Mouse (Mus musculus) embryonic facial prominence, embryonic 14.5 days (tissue): ENCODE measurements at regions not wholly inside any gene's neighbourhood (a gene's known extent, or its start where the extent isn't known, plus 50 kb on each side); places are given as distances from the start of the nearest gene placed in this dataset.

Source experiments
- ATAC-seq: fragments of 200-750 bp; cut with Nextera tagmentation; 2 replicates; pipeline ENCODE4 v1.8.0; 2017; ENCODE audit warnings: low read depth, moderate number of reproducible peaks, moderate TSS enrichment
- DNase-seq: peaks from one replicate; pipeline ENCODE4 v3.0.0-alpha.2; 2015; ENCODE audit warnings: low spot score
- H3K27ac ChIP-seq: fragments of 300-500 bp; sonication (generic); replicated peaks from 2 replicates; pipeline ENCODE4 v1.5.1; 2014; ENCODE audit warnings: low read depth, mild to moderate bottlenecking, low read length, moderate library complexity
- H3K27me3 ChIP-seq: fragments of 300-500 bp; sonication (generic); replicated peaks from 2 replicates; pipeline ENCODE4 v1.6.1; 2014; ENCODE audit warnings: low read length; ENCODE audit not compliant: control insufficient read depth, insufficient read depth
- H3K36me3 ChIP-seq: fragments of 300-500 bp; sonication (generic); 2 replicates; pipeline ENCODE4 v1.6.1; 2014; ENCODE audit warnings: low read length, mixed read lengths; ENCODE audit not compliant: control insufficient read depth, insufficient read depth
- H3K4me1 ChIP-seq: fragments of 300-500 bp; sonication (generic); 2 replicates; pipeline ENCODE4 v1.6.1; 2014; ENCODE audit warnings: antibody characterized with exemption, low read length; ENCODE audit not compliant: control insufficient read depth, insufficient read depth
- H3K4me2 ChIP-seq: fragments of 300-500 bp; sonication (generic); 2 replicates; pipeline ENCODE4 v1.6.1; 2014; ENCODE audit warnings: low read depth, mild to moderate bottlenecking, low read length, moderate library complexity, mixed read lengths
- H3K4me3 ChIP-seq: fragments of 300-500 bp; sonication (generic); 2 replicates; pipeline ENCODE4 v1.5.1; 2014; ENCODE audit warnings: low read depth, mild to moderate bottlenecking, low read length
- H3K9ac ChIP-seq: fragments of 300-500 bp; sonication (generic); 2 replicates; pipeline ENCODE4 v1.6.1; 2014; ENCODE audit warnings: low read depth, mild to moderate bottlenecking, low read length, moderate library complexity, mixed read lengths
- H3K9me3 ChIP-seq: fragments of 300-500 bp; sonication (generic); 2 replicates; pipeline ENCODE4 v1.6.1; 2016; ENCODE audit warnings: low read length; ENCODE audit not compliant: control insufficient read depth
- WGBS: fragments of 180-500 bp; shearing (Covaris S2); extraction: QIAGEN DNeasy Blood & Tissue Kit; methylation state at CpG from one replicate; pipeline ENCODE4 v1.1.7; 2014; 5-methylcytosine and 5-hydroxymethylcytosine counted together

DNA sequence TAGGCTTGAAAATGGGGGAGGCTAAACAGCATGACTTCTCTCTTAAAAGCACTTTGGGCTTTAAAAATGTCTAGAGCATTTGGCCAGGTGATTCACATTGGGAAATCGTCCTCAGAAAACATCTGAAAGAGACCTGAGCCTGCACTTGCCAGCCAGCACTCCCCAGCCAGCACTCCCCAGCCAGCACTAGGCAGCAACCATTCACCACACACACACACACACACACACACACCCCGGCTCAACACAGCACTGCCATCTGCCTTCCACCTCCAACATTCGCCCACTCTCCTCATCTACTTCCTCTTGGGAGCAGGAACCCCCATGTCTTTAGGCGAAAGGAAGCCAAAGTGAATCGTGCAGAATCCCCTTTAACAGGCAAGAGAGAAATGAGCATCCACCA, 85.4 kb downstream of the Atp23 start:
- H3K9ac ChIP-seq, result no peak overlapping the region
- H3K4me1 ChIP-seq, result 0 out of 2 replicates have a peak, but pooled peaks cover under 1% of the 10 kb centered on the region
- no peaks in the 10 kb centered on the region for H3K36me3 ChIP-seq
- no peak overlapping the region for H3K27ac ChIP-seq
- H3K27me3 ChIP-seq, result no peaks in the 10 kb centered on the region
- H3K4me3 ChIP-seq, result no peak overlapping the region
- WGBS, result 85% methylated on average over 5 of the region's 5 CpGs
- H3K4me2 ChIP-seq, result no peak overlapping the region
- no peak for ATAC-seq
- no peaks in the 10 kb centered on the region for H3K9me3 ChIP-seq
- no peak for DNase-seq

DNA sequence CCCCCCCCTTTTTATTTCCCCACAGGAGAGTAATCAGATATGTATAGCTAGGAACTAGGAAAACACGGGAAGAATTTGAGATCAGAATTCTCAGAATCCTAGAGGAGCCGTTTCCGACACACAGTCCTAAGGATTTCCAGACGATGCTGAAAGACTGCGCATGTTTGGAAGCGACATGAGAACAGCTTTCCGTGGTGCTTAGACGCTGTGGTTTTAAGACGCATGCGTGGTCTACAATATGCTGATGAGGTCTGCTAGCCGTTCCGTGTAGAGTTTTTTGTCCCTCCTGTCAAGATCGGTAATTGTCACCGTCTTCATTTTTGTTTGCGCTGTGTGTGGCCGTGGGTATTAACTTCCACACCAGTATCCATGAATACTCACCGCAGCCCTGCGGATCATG, 86.2 kb downstream of the Atp23 start:
- H3K4me1 ChIP-seq, result 0 out of 2 replicates have a peak, but pooled peaks cover 3% of the 10 kb centered on the region
- 64% methylated on average over 18 of the region's 18 CpGs for WGBS
- peak; percentile 59 for DNase-seq
- H3K9me3 ChIP-seq, result no peaks in the 10 kb centered on the region
- peak overlapping the region; percentile 42; the same call in 1 of the 2 replicates for H3K9ac ChIP-seq
- H3K36me3 ChIP-seq, result no peaks in the 10 kb centered on the region
- H3K27me3 ChIP-seq, result no peaks in the 10 kb centered on the region
- no peak overlapping the region for H3K4me3 ChIP-seq
- ATAC-seq, result no peak
- no peak overlapping the region for H3K27ac ChIP-seq
- H3K4me2 ChIP-seq, result peak overlapping the region; percentile 32

DNA sequence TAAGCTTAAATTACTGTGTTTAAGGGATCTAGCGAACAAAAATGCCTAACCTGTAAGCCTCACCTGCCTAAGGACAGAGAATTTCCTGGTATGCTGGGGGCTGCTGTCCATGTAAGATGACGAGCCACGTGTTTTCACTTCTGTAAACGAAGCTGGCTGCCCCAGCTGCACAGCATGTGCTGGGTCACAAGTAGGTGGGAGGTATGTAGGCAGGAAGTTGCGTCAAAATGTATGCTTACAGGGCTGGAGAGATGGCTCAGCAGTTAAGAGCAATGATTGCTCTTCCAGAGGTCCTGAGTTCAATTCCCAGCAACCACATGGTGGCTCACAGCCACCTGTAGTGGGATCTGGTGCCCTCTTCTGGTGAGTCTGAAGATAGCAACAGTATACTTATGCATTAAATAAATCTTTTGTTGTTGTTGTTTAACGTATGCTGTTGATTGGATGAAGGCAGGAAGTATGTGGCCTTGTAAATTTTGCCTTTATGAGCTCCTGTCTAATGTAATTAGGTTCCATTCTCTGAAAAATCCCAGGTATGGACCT, 88.0 kb downstream of the Atp23 start:
- WGBS, result 84% methylated on average over 6 of the region's 6 CpGs
- H3K9ac ChIP-seq, result no peak overlapping the region
- H3K4me1 ChIP-seq, result 0 out of 2 replicates have a peak, but pooled peaks cover 5% of the 10 kb centered on the region
- no peaks in the 10 kb centered on the region for H3K9me3 ChIP-seq
- ATAC-seq, result no peak
- H3K27me3 ChIP-seq, result no peaks in the 10 kb centered on the region
- H3K27ac ChIP-seq, result no peak overlapping the region
- H3K4me2 ChIP-seq, result no peak overlapping the region
- H3K36me3 ChIP-seq, result no peaks in the 10 kb centered on the region
- DNase-seq, result no peak
- H3K4me3 ChIP-seq, result no peak overlapping the region

DNA sequence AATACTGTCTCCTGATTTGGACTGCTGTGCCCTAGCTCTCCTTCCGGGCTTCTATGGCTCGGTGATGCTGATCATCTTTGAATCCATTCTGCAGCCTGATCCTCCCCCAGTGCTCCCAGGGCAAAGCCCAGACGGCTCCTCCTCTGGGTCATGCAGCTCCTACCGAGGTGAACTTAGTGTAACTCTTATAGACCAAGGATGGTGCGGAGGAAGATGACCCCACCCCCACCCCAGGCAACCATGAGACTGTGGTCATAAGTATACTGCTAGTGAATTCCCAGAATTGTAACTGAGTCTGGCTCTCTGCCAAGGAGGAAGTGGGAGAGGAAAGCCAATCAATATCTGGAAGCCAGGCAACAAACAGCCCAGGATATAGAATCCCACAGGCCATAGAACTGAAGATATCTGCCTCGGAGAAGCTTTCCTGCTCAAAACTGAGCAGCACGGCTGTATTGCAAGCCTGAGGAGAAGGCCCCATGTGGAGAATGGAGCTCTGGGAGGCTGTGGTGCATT, 88.9 kb downstream of the Atp23 start:
- Histone ChIP-seq H3K9me3 (no peaks in the 10 kb centered on the region), H3K27ac (no peak overlapping the region), H3K9ac (no peak overlapping the region), H3K4me2 (no peak overlapping the region), H3K27me3 (no peaks in the 10 kb centered on the region), H3K4me3 (no peak overlapping the region), H3K36me3 (no peaks in the 10 kb centered on the region), H3K4me1 (0 out of 2 replicates have a peak, but pooled peaks cover 5% of the 10 kb centered on the region)
- DNase-seq, result no peak
- ATAC-seq, result no peak
- 73% methylated on average over 7 of the region's 7 CpGs for WGBS

DNA sequence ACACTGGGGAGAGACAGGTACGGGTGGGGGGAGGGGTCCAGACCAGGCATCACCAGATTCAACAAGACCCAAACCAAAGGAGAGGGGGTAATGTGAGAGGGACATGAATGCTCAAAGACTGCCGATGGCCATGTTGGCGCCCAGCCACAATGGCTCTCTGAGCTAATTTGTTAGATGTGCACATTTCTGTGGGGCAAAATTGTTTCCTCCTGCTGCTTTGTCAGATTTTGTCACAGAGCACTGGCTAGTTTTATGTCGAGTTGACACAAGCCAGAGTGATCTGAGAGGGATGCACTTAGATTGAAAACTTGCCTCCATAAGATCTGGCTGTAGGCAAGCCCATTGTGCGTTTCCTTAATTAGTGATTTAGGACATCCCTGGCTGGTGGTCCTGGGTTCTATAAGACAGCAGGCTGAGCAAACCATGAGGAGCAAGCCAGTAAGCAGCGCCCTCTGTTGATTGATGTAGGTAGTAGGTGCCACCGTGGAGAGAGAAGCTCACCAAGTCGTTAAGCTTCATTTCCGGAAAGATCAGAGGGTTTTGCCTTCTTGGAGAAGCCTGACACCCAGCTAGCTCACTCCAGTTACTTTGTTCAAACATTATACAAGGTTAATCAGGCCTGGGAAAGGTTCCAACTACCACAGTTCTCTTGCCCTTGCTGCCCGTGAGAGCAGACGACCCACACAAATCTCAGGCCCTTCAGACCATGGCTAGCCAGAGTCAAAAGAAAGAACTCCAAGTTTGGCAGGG, 90.6 kb downstream of the Atp23 start:
- WGBS, result 60% methylated on average over 11 of the region's 11 CpGs
- Histone ChIP-seq H3K27ac (no peak overlapping the region; the same call in 1 of the 2 replicates), H3K27me3 (no peaks in the 10 kb centered on the region), H3K9ac (no peak overlapping the region), H3K4me2 (peak overlapping the region; percentile 53), H3K9me3 (no peaks in the 10 kb centered on the region), H3K4me1 (0 out of 2 replicates have a peak, but pooled peaks cover 5% of the 10 kb centered on the region), H3K4me3 (peak overlapping the region; percentile 30; the same call in 1 of the 2 replicates), H3K36me3 (no peaks in the 10 kb centered on the region)
- DNase-seq, result peak; percentile 53
- no peak for ATAC-seq

DNA sequence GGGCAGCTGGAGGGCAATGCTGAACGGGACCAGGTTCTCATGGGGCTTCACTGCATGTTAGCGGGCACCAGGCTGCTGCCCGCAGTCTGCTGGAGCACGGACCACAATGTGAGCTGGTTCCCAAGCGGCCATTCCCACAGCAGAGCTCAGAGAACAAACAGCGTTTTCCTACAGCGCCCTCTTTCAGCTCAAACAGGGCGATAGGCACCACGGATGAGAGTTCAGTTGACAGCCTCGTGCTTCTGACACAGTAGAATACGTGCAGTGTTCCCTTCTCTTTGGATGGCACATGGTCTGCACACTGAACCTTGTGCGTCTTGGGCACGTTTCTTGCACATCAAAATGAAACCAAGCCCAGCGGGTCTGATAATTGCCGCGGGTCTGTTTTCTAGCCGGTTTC, 91.6 kb downstream of the Atp23 start:
- Histone ChIP-seq H3K27me3 (no peaks in the 10 kb centered on the region), H3K9ac (peak overlapping the region; percentile 35), H3K4me3 (peak overlapping the region; percentile 30), H3K4me2 (peak overlapping the region; percentile 53), H3K27ac (no peak overlapping the region; the same call in 1 of the 2 replicates), H3K36me3 (no peaks in the 10 kb centered on the region), H3K9me3 (no peaks in the 10 kb centered on the region), H3K4me1 (0 out of 2 replicates have a peak, but pooled peaks cover 5% of the 10 kb centered on the region)
- no peak for DNase-seq
- no peak for ATAC-seq
- 48% methylated on average over 17 of the region's 17 CpGs for WGBS

DNA sequence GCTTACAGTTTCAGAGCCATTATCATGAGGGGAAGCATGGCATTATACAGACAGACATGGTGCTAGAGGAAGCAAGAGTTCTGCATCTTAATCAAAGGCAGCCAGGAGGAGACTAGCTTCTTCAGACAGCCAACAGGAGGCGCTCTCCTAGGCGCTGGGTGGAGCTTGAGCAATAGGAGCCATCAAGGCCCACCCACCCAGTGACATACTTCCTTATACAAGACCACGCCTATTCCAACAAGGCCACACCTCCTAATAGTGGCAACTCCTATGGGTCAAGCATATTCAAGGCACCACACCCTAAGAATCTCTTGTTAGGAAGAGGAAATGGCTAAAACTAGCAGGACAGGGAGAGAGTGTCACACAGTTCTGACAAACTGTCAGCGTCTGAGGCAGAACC, 94.3 kb downstream of the Atp23 start:
- Histone ChIP-seq H3K27ac (no peak overlapping the region), H3K9me3 (no peaks in the 10 kb centered on the region), H3K36me3 (no peaks in the 10 kb centered on the region), H3K4me2 (no peak overlapping the region), H3K4me3 (no peak overlapping the region), H3K9ac (no peak overlapping the region), H3K4me1 (0 out of 2 replicates have a peak, but pooled peaks cover 5% of the 10 kb centered on the region), H3K27me3 (no peaks in the 10 kb centered on the region)
- 93% methylated on average over 4 of the region's 4 CpGs for WGBS
- ATAC-seq, result no peak
- DNase-seq, result no peak

DNA sequence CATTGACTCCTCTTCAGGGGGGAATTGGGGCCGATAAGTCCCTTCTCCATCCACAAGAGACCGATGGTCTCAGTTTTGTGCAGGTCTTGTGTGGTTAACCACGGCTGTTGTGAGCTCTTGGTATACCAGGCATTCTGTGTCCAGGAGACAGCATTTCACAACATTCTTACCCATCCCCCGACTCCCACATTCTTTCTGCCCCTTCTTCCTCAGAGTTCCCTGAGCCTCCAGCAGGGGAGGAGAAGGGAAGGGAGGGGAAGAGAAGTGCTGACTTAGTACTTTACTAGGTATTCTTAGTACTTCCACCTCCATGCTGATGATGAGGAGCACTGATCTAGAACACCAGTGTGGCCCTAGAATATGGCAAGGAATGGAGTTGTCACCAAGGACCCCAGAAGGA, 98.4 kb downstream of the Atp23 start:
- Histone ChIP-seq H3K36me3 (no peaks in the 10 kb centered on the region), H3K4me1 (no peaks in the 10 kb centered on the region), H3K9ac (no peak overlapping the region), H3K9me3 (no peaks in the 10 kb centered on the region), H3K27me3 (no peaks in the 10 kb centered on the region), H3K27ac (no peak overlapping the region), H3K4me3 (no peak overlapping the region), H3K4me2 (no peak overlapping the region)
- no peak for DNase-seq
- ATAC-seq, result no peak
- 76% methylated on average over 4 of the region's 4 CpGs for WGBS
